11 mouse cellular contexts compared by ENCODE assay signal in the genomic region with DNA sequence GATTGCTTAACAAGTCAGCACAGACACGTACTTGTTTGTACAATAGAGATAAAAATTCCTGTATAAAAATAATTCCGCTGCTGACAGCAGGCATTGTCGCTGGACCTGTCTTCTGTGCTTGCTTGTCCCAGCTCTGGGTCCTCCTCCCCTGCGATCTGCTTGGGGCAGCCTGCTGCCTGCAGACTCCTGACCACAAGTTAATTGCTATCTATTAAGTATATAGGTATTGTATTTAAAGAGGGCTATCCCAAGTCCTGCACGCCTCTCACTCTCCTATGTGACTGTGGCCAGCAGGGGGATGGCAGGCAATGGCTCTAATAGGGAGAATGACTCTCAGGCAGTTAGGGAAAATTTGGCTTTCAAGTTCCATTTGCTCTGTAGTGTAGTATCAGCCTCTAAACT. TPM values are rescaled to one million over a fixed set of nuclear protein-coding genes. Genes with fewer than 3 reads are reported as not detected.
DNase-seq lines count a peak whose midpoint lies in the region; ATAC-seq and TF ChIP-seq lines count a peak whose summit lies in the region.
"Had no signal": no experiment of that assay in that cellular context is flagged by ENCODE, and none has a peak within 500 bp of the region (broad histone marks: within the 10 kb centered on the region; RNA-seq: fewer than 3 reads in every experiment).

No protein-coding gene starts in this region.

- peak; percentile 64 for TF ChIP-seq CTCF in lung, embryonic 14.5 days (IDR thresholded peaks at IDR 0.05; ENCODE audit: low read depth)

- no peak overlapping the region for H3K9ac ChIP-seq in heart, embryonic 14.5 days (ENCODE audit: low read length)
- H3K9ac ChIP-seq in lung, embryonic 14.5 days, result no peak overlapping the region
- H3K9ac ChIP-seq in forebrain, embryonic 12.5 days, result no peak overlapping the region
- no peak overlapping the region; the same call in 1 of the 2 replicates for H3K9ac ChIP-seq in neural tube, embryonic 14.5 days (replicated peaks; ENCODE audit: low read depth, low read length)

- peaks cover 10% of the 10 kb centered on the region for H3K36me3 ChIP-seq in heart, embryonic 14.5 days (ENCODE audit: control insufficient read depth, insufficient read depth, low read length)
- H3K36me3 ChIP-seq in lung, embryonic 14.5 days (ENCODE audit: insufficient read depth), result no peaks in the 10 kb centered on the region; the same call in 1 of the 2 replicates
- peaks cover 17% of the 10 kb centered on the region for H3K36me3 ChIP-seq in forebrain, embryonic 12.5 days (replicated peaks)
- 0 out of 2 replicates have a peak, but pooled peaks cover under 1% of the 10 kb centered on the region for H3K36me3 ChIP-seq in neural tube, embryonic 14.5 days (ENCODE audit: control insufficient read depth, insufficient read depth, low read length)

- no peak overlapping the region for H3K4me3 ChIP-seq in heart, embryonic 14.5 days (ENCODE audit: control insufficient read depth in 1 of 2, insufficient read depth in 1 of 2, low read depth in 1 of 2, low read length in 2 of 2)
- H3K4me3 ChIP-seq in lung, embryonic 14.5 days (ENCODE audit: low read depth, low read length), result no peak overlapping the region
- no peak overlapping the region for H3K4me3 ChIP-seq in forebrain, embryonic 12.5 days (replicated peaks)
- H3K4me3 ChIP-seq in neural tube, embryonic 14.5 days (ENCODE audit: low read depth, low read length), result no peak overlapping the region

- DNase-seq in heart, postnatal 4 days, result no peak
- DNase-seq in lung, embryonic 14.5 days, result peak; percentile 47
- DNase-seq in lung, postnatal 4 days, result no peak
- DNase-seq in cerebellum, adult 9-11 months, result no peak
- no peak for DNase-seq in right cerebral cortex, postnatal 36 days (ENCODE audit: low spot score in 2 of 2)
- DNase-seq: cerebellum, adult 11 months; right cerebral cortex, adult 18-20 months had no signal

- no peaks in the 10 kb centered on the region for H3K27me3 ChIP-seq in heart, embryonic 14.5 days (ENCODE audit: control insufficient read depth, insufficient read depth, low read length)
- H3K27me3 ChIP-seq in lung, embryonic 14.5 days (ENCODE audit: insufficient read depth, low read length), result no peaks in the 10 kb centered on the region
- H3K27me3 ChIP-seq in forebrain, embryonic 12.5 days, result no peaks in the 10 kb centered on the region
- no peaks in the 10 kb centered on the region for H3K27me3 ChIP-seq in neural tube, embryonic 14.5 days (ENCODE audit: control insufficient read depth, insufficient read depth, low read length)

- H3K4me2 ChIP-seq in heart, embryonic 14.5 days (ENCODE audit: low read length), result peak overlapping the region; percentile 29
- H3K4me2 ChIP-seq in lung, embryonic 14.5 days, result no peak overlapping the region
- H3K4me2 ChIP-seq in forebrain, embryonic 12.5 days, result peak overlapping the region; percentile 43
- peak overlapping the region; percentile 6; the same call in 1 of the 2 replicates for H3K4me2 ChIP-seq in neural tube, embryonic 14.5 days (ENCODE audit: low read depth, low read length)

- ATAC-seq in heart, embryonic 14.5 days (ENCODE audit: insufficient number of reproducible peaks, insufficient read depth, low FRiP score, low read depth), result peak; percentile 43; the same call in 1 of the 2 replicates
- ATAC-seq in lung, embryonic 14.5 days (ENCODE audit: insufficient read depth), result peak; percentile 57; the same call in 1 of the 2 replicates
- ATAC-seq in forebrain, embryonic 12.5 days (ENCODE audit: low FRiP score), result no peak
- no peak for ATAC-seq in neural tube, embryonic 14.5 days (ENCODE audit: low read depth)
- ATAC-seq: intestine, embryonic 16.5 days had no signal

- peak overlapping the region; percentile 21 to 58 for H3K27ac ChIP-seq in heart, embryonic 14.5 days (replicated peaks in 1 of 2; ENCODE audit: control insufficient read depth in 1 of 2, insufficient read depth in 1 of 2, low read depth in 2 of 2, low read length in 2 of 2)
- H3K27ac ChIP-seq in lung, embryonic 14.5 days (ENCODE audit: low read depth), result no peak overlapping the region
- peak overlapping the region; percentile 90 for H3K27ac ChIP-seq in forebrain, embryonic 12.5 days
- H3K27ac ChIP-seq in neural tube, embryonic 14.5 days (ENCODE audit: low read depth, low read length), result peak overlapping the region; percentile 7; the same call in 1 of the 2 replicates

- H3K4me1 ChIP-seq in heart, embryonic 14.5 days (ENCODE audit: control insufficient read depth in 2 of 2, insufficient read depth in 2 of 2, low read length in 2 of 2), result peaks cover 15 to 52% of the 10 kb centered on the region in 2 experiments
- H3K4me1 ChIP-seq in lung, embryonic 14.5 days (ENCODE audit: insufficient read depth), result peaks cover 34% of the 10 kb centered on the region
- H3K4me1 ChIP-seq in forebrain, embryonic 12.5 days, result peaks cover 89% of the 10 kb centered on the region
- H3K4me1 ChIP-seq in neural tube, embryonic 14.5 days (ENCODE audit: control insufficient read depth, insufficient read depth, low read length), result peaks cover 74% of the 10 kb centered on the region

- no peaks in the 10 kb centered on the region for H3K9me3 ChIP-seq in heart, embryonic 14.5 days (ENCODE audit: control insufficient read depth, low read length)
- H3K9me3 ChIP-seq in lung, embryonic 14.5 days (ENCODE audit: low read depth, low read length), result no peaks in the 10 kb centered on the region
- H3K9me3 ChIP-seq in forebrain, embryonic 12.5 days, result no peaks in the 10 kb centered on the region
- H3K9me3 ChIP-seq in neural tube, embryonic 14.5 days (ENCODE audit: control insufficient read depth, low read length), result no peaks in the 10 kb centered on the region

- WGBS in heart, embryonic 14.5 days, result 20% methylated on average over 5 of the region's 5 CpGs
- 29% methylated on average over 5 of the region's 5 CpGs for WGBS in lung, embryonic 14.5 days
- 35% methylated on average over 5 of the region's 5 CpGs for whole genome bisulfite sequencing in forebrain, embryonic 12.5 days
- 33% methylated on average over 5 of the region's 5 CpGs for WGBS in neural tube, embryonic 14.5 days

RNA-seq across cellular contexts. Expression of a gene that starts 16.2 kb away (rescaled TPM):
- 17.3 and 17.4 TPM in 2 replicates for polyA plus RNA-seq in heart, embryonic 14.5 days (2014; fragmentation: Nextera tagmentation; extraction: Ambion mirVana)
- total RNA-seq in heart, postnatal 4 days (2021), result 10 to 100 TPM in 1 of 2 experiments, 1 to 10 TPM in 1; 8.4 to 10.3 TPM
- 18.6 and 21.1 TPM in 2 replicates for polyA plus RNA-seq in lung, embryonic 14.5 days (2014; fragmentation: Nextera tagmentation; extraction: Ambion mirVana)
- 129 and 130 TPM in 2 replicates for polyA plus RNA-seq in forebrain, embryonic 12.5 days (2016; fragmentation: Nextera tagmentation; extraction: Ambion mirVana)
- 143 and 145 TPM in 2 replicates for polyA plus RNA-seq in neural tube, embryonic 14.5 days (2014; fragmentation: Nextera tagmentation; extraction: Ambion mirVana)

RNA-seq across cellular contexts. Expression of a gene that starts 19.2 kb away (rescaled TPM):
- not detected in 2 replicates for polyA plus RNA-seq in heart, embryonic 14.5 days (2014; fragmentation: Nextera tagmentation; extraction: Ambion mirVana)
- not detected for total RNA-seq in heart, postnatal 4 days (2021)
- polyA plus RNA-seq in lung, embryonic 14.5 days (2014; fragmentation: Nextera tagmentation; extraction: Ambion mirVana), result not detected in 2 replicates
- polyA plus RNA-seq in forebrain, embryonic 12.5 days (2016; fragmentation: Nextera tagmentation; extraction: Ambion mirVana), result not detected in 2 replicates
- not detected in 2 replicates for polyA plus RNA-seq in neural tube, embryonic 14.5 days (2014; fragmentation: Nextera tagmentation; extraction: Ambion mirVana)
- polyA plus RNA-seq: intestine, embryonic 16.5 days had no signal

Comparison
In these comparisons a context has a peak if more than half of its experiments do, and no peak if none do; other contexts are left out.
1. ATAC-seq: peak in heart, embryonic 14.5 days (single experiment) and lung, embryonic 14.5 days (single experiment); none in forebrain, embryonic 12.5 days (single experiment) and neural tube, embryonic 14.5 days (single experiment).